Mouse (Mus musculus) liver, embryonic 14.5 days (tissue): Measurements from ENCODE around the gene Optn.

Source experiments
- CTCF ChIP-seq: IDR thresholded peaks from 2 replicates; pipeline ENCODE4 v1.5.1; 2016; ENCODE audit warnings: antibody characterized with exemption, low read depth, control low read depth
- EP300 ChIP-seq: IDR thresholded peaks from 2 replicates; pipeline ENCODE4 v1.6.1; 2016; ENCODE audit warnings: antibody characterized with exemption, low read depth

DNA sequence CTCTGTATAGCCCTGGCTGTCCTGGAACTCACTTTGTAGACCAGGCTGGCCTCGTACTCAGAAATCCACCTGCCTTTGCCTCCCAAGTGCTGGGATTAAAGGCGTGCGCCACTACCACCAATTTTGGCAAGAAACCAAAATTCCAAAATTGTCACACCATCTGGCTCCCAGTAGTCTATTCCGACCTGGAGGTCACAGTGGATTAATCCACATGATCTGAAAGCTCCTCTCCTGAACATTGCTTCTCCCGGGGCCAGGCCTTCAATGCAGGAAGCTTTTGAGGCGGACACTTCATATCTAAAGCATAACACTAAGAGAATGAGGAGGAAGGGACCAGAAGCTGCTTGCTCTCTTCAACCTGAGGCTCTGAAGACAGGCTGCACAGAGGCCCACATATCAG lies 48.3 kb downstream of the Optn start:
- TF ChIP-seq CTCF: no peak
- TF ChIP-seq EP300: no peak
